Mouse (Mus musculus) megakaryocyte-erythroid progenitor cell, adult 5-6 weeks (primary cell): Measurements from ENCODE around the gene Dnm3. TPM values are rescaled to one million over a fixed set of nuclear protein-coding genes. Genes with fewer than 3 reads are reported as not detected.

ENCODE experiments used
- ATAC-seq: replicated peaks from 2 replicates; pipeline ENCODE4 v1.8.0; 2016; ENCODE audit warnings: mild to moderate bottlenecking, inconsistent platforms; ENCODE audit not compliant: severe bottlenecking, poor library complexity, low FRiP score, low TSS enrichment
- total RNA-seq, 2 experiments: library from RNA; stranded (forward) in 1 of 2; stranded (reverse) in 1 of 2; fragments of 200-1000, 215-1000 nt in 1 of 2; fragments of >200 nt in 1 of 2; fragmentation: Nextera tagmentation in 1 of 2; gene quantifications; 2 replicates each; pipeline ENCODE4 v1.2.3; 2014 to 2017

Dnm3 gene
- total RNA-seq, 2 experiments from 2014 or later = 0.37 TPM; not detected in 1

GRCm38 (mm10) chr1:162187352-162188120, 290.3 kb downstream of the Dnm3 start:
- ATAC-seq = no peak

- ATAC-seq = no peak
Measured at GRCm38 (mm10) chr1:162186470-162187351, 291.1 kb downstream of the Dnm3 start.

GRCm38 (mm10) chr1:162184003-162184748, 293.7 kb downstream of the Dnm3 start:
- no peak for ATAC-seq

DNA sequence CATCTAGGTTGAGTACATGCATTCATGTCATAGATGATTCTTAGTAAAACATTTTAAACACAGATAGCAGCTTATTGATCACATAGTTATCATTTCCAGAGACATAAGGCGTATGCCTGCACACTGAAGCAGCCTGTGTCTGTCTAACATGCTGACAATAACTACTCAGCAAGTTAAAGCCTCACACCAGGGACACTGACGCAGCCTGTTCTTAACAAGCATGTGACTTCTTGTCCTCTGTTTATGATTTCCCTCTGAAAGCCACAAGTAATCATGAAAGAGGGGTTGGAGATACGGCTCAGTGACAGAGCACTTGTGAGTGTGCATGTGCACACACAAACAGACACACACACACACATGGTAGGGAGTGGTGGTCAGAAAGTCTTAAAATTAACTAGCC, 294.4 kb downstream of the Dnm3 start:
- ATAC-seq = no peak

DNA sequence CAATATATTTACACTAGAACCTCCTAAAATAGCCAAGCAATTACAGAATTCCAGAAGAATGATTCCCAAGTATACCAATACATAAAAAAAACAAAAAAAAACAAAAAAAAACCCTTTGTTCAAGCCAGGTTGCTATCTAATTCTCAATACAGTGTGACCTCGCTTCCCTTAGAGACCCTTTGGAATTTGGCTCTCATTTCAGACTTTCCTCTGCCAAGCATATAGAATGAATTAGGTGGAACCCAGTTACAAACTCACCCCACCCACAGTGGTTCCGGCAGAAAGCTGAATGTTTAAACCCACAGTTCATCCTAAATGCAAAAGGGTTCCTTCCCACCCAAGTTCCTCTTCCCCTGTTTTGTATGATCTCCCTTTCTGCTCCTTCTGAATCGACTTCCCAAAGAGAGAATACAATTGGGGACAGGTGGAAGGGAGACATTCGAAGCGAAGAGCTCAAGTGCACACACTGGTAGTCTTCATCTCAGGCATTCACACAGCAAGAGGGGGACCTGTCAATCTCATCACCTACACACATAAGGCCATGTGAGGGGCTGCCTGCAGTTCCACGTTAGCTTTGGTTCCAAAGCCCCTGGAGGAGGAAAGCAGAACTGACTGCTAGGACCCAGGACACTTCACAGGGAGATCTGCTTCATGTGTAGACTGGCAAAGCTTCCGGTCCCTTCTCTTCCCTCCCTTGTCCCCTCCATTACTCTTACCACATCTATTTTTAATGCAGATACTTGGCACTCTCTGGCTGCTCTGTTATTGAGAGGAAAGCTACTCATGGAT, 296.5 kb downstream of the Dnm3 start:
- ATAC-seq = peak; percentile 59

DNA sequence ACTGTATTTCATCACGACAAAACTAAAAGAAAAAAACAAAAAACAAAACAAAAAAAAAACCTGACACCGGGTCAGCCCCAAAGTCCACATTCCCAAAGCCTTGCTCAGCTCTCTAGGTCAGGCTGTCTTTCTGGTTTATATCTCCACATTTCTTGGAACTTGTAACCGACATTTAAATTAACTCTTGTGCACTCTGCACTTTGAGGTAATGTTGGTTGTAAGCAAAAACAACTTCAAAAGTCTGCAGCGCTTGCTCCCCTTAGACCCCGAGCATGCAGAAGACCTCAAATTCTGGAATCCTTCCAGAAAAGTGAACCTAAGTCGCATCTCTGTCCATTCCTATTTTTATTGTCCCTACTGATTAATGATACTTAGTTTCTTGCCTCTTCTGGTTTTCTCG, 297.4 kb downstream of the Dnm3 start:
- no peak for ATAC-seq

GRCm38 (mm10) chr1:162179401-162179800, 298.4 kb downstream of the Dnm3 start:
- no peak for ATAC-seq

DNA sequence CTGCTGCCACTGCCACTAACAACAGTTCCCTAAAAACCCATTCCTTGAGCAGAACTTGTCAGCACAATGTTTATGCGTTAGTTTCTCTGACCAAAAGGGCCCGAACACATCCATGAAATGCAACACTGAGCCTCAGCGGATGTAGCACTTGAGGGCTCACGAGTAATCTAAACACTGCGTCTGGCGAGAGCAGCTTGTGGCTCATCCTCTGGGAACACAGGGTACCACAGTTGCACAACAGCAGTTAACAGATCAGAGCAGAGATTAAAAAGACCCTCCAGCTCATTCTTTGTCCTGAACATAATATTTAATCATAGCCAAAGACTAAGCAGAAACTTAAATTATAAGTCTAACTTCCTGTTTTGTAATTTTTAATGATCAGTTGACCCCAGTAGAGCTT, 305.0 kb downstream of the Dnm3 start:
- no peak for ATAC-seq

GRCm38 (mm10) chr1:162163687-162164484, 313.9 kb downstream of the Dnm3 start:
- ATAC-seq = no peak

GRCm38 (mm10) chr1:162162677-162163076, 315.2 kb downstream of the Dnm3 start:
- ATAC-seq = no peak

- ATAC-seq = no peak
Measured at GRCm38 (mm10) chr1:162162249-162162648, 315.6 kb downstream of the Dnm3 start.

- no peak for ATAC-seq
Measured at GRCm38 (mm10) chr1:162160718-162161117, 317.1 kb downstream of the Dnm3 start.

- ATAC-seq = no peak
Measured at GRCm38 (mm10) chr1:162158486-162158885, 319.3 kb downstream of the Dnm3 start.

GRCm38 (mm10) chr1:162157659-162158058, 320.2 kb downstream of the Dnm3 start:
- ATAC-seq = peak; percentile 64

DNA sequence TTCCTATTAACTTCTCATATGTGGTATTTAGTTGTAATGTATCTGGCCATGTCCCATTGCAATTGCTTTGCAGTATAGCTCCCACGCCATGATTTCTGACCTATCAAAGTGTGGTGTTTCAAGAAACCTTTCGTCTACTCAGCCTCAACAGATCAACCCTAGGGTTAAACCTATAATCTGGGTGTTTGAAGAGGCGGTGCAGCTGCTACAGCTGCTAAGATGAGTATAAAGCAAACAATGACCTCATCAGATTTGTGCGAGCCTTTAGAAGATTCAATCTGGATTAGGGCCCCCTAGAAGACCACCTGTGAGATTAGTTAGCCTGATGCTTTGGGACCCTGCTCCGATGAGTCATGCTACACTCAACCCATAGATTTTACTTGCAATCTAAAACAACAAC, 321.0 kb downstream of the Dnm3 start:
- ATAC-seq = no peak

DNA sequence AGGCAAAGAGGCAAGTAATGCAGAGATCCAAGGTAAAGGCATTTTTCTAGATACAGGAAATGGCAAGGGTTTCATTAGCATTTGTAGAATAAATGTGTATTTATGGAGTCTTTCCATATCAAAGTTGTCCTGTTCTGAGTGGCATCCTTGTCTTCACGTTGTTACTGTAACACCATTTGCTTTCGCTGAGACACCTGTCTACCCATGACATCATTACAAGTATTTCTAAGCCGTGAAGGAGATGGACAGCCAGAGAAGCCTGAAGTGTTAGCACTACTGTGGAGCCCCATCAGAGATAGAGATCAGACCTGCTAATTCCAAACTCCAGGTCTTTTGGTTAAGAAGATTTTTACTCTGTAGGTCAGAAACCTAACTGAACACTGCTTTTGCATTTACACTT, 322.3 kb downstream of the Dnm3 start:
- no peak for ATAC-seq

DNA sequence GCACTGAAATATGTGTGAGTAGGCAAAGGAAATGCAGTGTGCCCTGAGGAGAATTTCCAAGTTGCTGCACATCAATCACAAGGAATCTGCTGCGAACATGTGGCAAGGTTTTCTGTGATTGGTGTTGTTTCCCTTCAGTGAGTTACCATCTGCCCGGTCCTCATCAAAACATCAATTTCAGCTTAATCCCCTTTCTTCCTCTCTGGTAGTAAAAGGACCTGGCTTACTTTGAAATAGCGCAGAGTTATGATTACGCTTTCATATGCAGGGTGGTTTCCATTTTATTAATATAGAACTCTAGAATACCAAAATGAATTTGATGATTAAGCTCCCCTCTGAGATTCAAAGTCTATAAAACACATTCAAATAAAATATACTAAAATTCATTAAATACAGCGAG, 324.7 kb downstream of the Dnm3 start:
- no peak for ATAC-seq

GRCm38 (mm10) chr1:162149730-162150129, 328.1 kb downstream of the Dnm3 start:
- no peak for ATAC-seq
